ENCODE assay signal across 20 mouse cellular contexts in genomic region chr10:3565126-3565525, GRCm38 (mm10). TPM values are rescaled to one million over a fixed set of nuclear protein-coding genes. Genes with fewer than 3 reads are reported as not detected.
"Had no signal": no experiment of that assay in that cellular context is flagged by ENCODE, and none has a peak within 500 bp of the region (broad histone marks: within the 10 kb centered on the region; RNA-seq: fewer than 3 reads in every experiment).

No protein-coding gene starts in this region.

- H3K4me1 ChIP-seq: limb, embryonic 12.5 days; limb, embryonic 15.5 days; liver, embryonic 13.5 days; megakaryocyte, embryonic 14.5 days; midbrain, embryonic 13.5 days; neural tube, embryonic 12.5 days had no signal

- H3K4me2 ChIP-seq: limb, embryonic 12.5 days; limb, embryonic 15.5 days; liver, embryonic 13.5 days; lung, embryonic 14.5 days; midbrain, embryonic 13.5 days; neural tube, embryonic 12.5 days; stomach, embryonic 15.5 days had no signal

- H3K27ac ChIP-seq: limb, embryonic 12.5 days; limb, embryonic 15.5 days; liver, embryonic 13.5 days; midbrain, embryonic 10.5 days; midbrain, embryonic 13.5 days; neural tube, embryonic 12.5 days; stomach, embryonic 15.5 days had no signal

- H3K4me3 ChIP-seq: limb, embryonic 12.5 days; limb, embryonic 15.5 days; liver, embryonic 13.5 days; megakaryocyte, embryonic 14.5 days; midbrain, embryonic 10.5 days; midbrain, embryonic 13.5 days; neural tube, embryonic 12.5 days; stomach, embryonic 15.5 days had no signal

- H3K36me3 ChIP-seq: limb, embryonic 12.5 days; limb, embryonic 15.5 days; liver, embryonic 13.5 days; midbrain, embryonic 10.5 days; midbrain, embryonic 13.5 days; neural tube, embryonic 12.5 days; stomach, embryonic 15.5 days had no signal

- H3K9ac ChIP-seq: limb, embryonic 12.5 days; limb, embryonic 15.5 days; liver, embryonic 13.5 days; lung, embryonic 14.5 days; midbrain, embryonic 13.5 days; neural tube, embryonic 12.5 days; stomach, embryonic 15.5 days had no signal

- H3K27me3 ChIP-seq: limb, embryonic 12.5 days; limb, embryonic 15.5 days; liver, embryonic 13.5 days; megakaryocyte, embryonic 14.5 days; midbrain, embryonic 13.5 days; neural tube, embryonic 12.5 days; stomach, embryonic 15.5 days had no signal

- DNase-seq: kidney, postnatal 10 days; kidney, postnatal 4 days; left cerebral cortex, postnatal 4 days; liver, embryonic 13.5 days; lung, embryonic 14.5 days; lung, postnatal 10 days; lung, postnatal 36 days; retina, postnatal 1 day; right cerebral cortex, postnatal 25 days; spleen, adult 18-20 months; thymus, postnatal 25 days had no signal

- ATAC-seq: intestine, postnatal 0 days; midbrain, embryonic 13.5 days had no signal

- H3K9me3 ChIP-seq: limb, embryonic 12.5 days; limb, embryonic 15.5 days; liver, embryonic 13.5 days; midbrain, embryonic 10.5 days; midbrain, embryonic 13.5 days; neural tube, embryonic 12.5 days; stomach, embryonic 15.5 days had no signal

RNA-seq across cellular contexts. Expression of gene Iyd, which starts 25.1 kb away (rescaled TPM):
- total RNA-seq: neutrophil, adult 5-6 weeks had no signal
- polyA plus RNA-seq: limb, embryonic 12.5 days; midbrain, embryonic 10.5 days; neural tube, embryonic 12.5 days had no signal
